Mouse (Mus musculus) liver, adult 2 months (tissue): Measurements from ENCODE around the gene Mettl9.

Experiments used
- CTCF ChIP-seq: fragments of 200-500 bp; IDR thresholded peaks from 2 replicates; pipeline ENCODE4 v1.5.1; 2011; ENCODE audit warnings: low read depth, low read length, control low read depth
- POLR2A ChIP-seq: fragments of 200-500 bp; IDR thresholded peaks from 2 replicates; pipeline ENCODE4 v1.6.1; 2011; ENCODE audit warnings: low read length, control low read depth; ENCODE audit not compliant: insufficient read depth; ENCODE audit errors: extremely low read depth

GRCm38 (mm10) chr7:121082949-121083513, 48.8 kb downstream of the Mettl9 start:
- no peak for TF ChIP-seq CTCF
- no peak for TF ChIP-seq POLR2A
